Mouse (Mus musculus) forebrain, embryonic 16.5 days (tissue): ENCODE data around the gene Setd6. TPM values are rescaled to one million over a fixed set of nuclear protein-coding genes. Genes with fewer than 3 reads are reported as not detected.

Experiments
- ATAC-seq: fragments of 200-750 bp; cut with Nextera tagmentation; 2 replicates; pipeline ENCODE4 v1.8.0; 2017; ENCODE audit warnings: mild to moderate bottlenecking, moderate library complexity
- H3K27ac ChIP-seq: fragments of 300-500 bp; sonication (generic); 2 replicates; pipeline ENCODE4 v1.5.1; 2014; ENCODE audit warnings: low read length, control low read depth
- H3K27me3 ChIP-seq: fragments of 300-500 bp; sonication (generic); replicated peaks from 2 replicates; pipeline ENCODE4 v1.6.1; 2014; ENCODE audit warnings: low read length; ENCODE audit not compliant: control insufficient read depth, insufficient read depth
- H3K36me3 ChIP-seq: fragments of 300-500 bp; sonication (generic); 2 replicates; pipeline ENCODE4 v1.6.1; 2014; ENCODE audit not compliant: control insufficient read depth, insufficient read depth
- H3K4me1 ChIP-seq: fragments of 300-500 bp; sonication (generic); replicated peaks from 2 replicates; pipeline ENCODE4 v1.6.1; 2014; ENCODE audit warnings: low read length; ENCODE audit not compliant: control insufficient read depth, insufficient read depth
- H3K4me2 ChIP-seq: fragments of 300-500 bp; sonication (generic); 2 replicates; pipeline ENCODE4 v1.6.1; 2014; ENCODE audit warnings: mild to moderate bottlenecking, low read length, control low read depth
- H3K4me3 ChIP-seq: fragments of 300-500 bp; sonication (generic); replicated peaks from 2 replicates; pipeline ENCODE4 v1.5.1; 2014; ENCODE audit warnings: mild to moderate bottlenecking, low read length, control low read depth
- H3K9ac ChIP-seq: fragments of 300-500 bp; sonication (generic); replicated peaks from 2 replicates; pipeline ENCODE4 v1.6.1; 2014; ENCODE audit warnings: low read depth, low read length, control low read depth
- H3K9me3 ChIP-seq: fragments of 300-500 bp; sonication (generic); 2 replicates; pipeline ENCODE4 v1.6.1; 2016; ENCODE audit warnings: low read length; ENCODE audit not compliant: control insufficient read depth
- WGBS: fragments of 180-500 bp; shearing (Covaris S2); extraction: QIAGEN DNeasy Blood & Tissue Kit; methylation state at CpG from one replicate; pipeline ENCODE4 v1.1.7; 2014; 5-methylcytosine and 5-hydroxymethylcytosine counted together
- polyA plus RNA-seq: library from polyadenylated mRNA; unstranded; fragments of >200 nt; fragmentation: Nextera tagmentation; extraction: Ambion mirVana; gene quantifications from 2 replicates; pipeline ENCODE4 v1.2.1, GENCODE M21; 2015

The Setd6 gene
- polyA plus RNA-seq = 28.1 and 31.2 TPM in 2 replicates

DNA sequence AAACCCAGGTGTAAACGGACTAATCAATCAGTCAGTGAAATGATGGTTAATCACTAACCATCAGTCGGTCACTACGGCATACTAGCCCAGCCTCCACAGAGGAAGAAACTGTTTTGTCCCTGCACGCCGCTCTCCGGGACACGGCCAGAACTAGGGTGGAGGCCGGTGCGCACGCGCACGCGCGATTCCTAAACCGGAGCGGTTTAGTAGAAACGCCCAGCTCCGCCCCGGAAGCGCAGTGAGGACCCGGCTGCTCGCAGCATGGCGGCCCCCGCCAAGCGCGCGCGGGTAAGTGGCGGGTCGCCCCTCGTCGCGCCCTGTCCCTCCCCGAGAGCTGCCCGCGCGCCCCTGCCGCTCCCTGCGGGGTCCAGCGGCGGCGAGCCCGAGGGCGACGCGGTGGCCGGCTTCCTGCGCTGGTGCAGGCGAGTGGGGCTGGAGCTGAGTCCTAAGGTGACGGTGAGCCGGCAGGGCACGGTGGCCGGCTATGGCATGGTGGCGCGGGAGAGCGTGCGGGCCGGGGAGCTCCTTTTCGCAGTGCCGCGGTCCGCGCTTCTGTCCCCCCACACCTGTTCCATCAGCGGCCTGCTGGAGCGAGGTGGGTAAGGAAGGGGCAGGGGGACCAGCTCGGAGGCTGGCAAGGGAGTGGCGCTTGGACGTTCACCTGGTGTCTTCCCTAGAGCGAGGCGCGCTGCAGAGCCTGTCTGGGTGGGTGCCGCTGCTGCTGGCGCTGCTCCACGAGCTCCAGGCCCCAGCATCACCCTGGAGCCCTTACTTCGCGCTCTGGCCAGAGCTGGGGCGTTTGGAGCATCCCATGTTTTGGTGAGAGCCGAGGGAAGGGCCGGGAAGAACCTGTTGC is at the start of gene Setd6:
Gene Setd6, plus strand, starts transcription at position 206 of the 856 bp plus-strand sequence.
- peaks cover 15% of the 10 kb centered on the region for H3K4me1 ChIP-seq
- H3K9me3 ChIP-seq = no peaks in the 10 kb centered on the region
- H3K4me2 ChIP-seq = peak within 1 kb of the TSS; percentile 95
- H3K9ac ChIP-seq = peak within 1 kb of the TSS; percentile 76
- under 1% methylated on average over 73 of the region's 79 CpGs for WGBS
- peak within 1 kb of the TSS; percentile 46 for H3K27ac ChIP-seq
- H3K4me3 ChIP-seq = peak within 1 kb of the TSS; percentile 76
- H3K27me3 ChIP-seq = no peaks in the 10 kb centered on the region
- ATAC-seq = peak; percentile 93
- H3K36me3 ChIP-seq = peaks cover 10% of the 10 kb centered on the region

DNA sequence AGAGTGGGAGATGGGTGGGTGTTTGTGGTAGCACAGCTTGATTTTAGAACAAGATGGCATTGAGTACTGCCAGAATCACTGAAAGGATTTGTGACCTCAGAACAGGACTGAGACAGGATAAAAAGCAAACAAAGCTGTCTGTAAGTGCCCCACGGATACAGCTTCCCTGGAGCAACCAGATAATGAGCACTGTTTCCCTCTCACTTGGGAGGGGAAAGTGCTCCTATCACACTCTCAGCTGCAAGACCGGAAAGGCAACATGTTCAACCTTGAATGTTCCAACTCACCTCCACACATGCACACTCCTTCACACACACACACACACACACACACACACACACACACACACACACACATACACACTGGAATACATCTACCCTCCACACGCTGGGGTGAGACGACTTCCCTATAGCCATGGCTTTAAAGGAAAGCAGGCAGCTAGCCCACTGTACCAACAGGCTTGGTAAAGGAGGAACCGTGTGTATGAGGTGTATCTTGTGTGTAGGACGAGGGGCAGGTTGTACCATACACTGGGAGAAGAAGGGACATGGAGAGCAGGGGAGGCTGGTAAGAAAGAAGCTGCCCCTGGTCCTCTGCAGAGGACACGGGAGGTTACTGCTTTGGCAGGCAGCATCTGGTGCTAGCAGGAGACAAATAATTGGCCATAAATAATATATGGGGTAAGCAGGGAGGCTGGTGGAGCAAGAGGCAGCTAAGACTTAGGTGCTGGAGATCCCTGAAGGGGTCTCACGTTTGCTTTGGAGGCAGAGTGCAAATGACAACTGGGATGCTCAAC is 47.3 kb upstream of the Setd6 start:
- Histone ChIP-seq H3K4me3 (no peak overlapping the region), H3K9me3 (no peaks in the 10 kb centered on the region), H3K9ac (no peak overlapping the region), H3K4me1 (no peaks in the 10 kb centered on the region), H3K4me2 (no peak overlapping the region), H3K27ac (no peak overlapping the region), H3K36me3 (no peaks in the 10 kb centered on the region), H3K27me3 (no peaks in the 10 kb centered on the region)
- 59% methylated on average over 8 of the region's 8 CpGs for WGBS
- ATAC-seq = no peak

DNA sequence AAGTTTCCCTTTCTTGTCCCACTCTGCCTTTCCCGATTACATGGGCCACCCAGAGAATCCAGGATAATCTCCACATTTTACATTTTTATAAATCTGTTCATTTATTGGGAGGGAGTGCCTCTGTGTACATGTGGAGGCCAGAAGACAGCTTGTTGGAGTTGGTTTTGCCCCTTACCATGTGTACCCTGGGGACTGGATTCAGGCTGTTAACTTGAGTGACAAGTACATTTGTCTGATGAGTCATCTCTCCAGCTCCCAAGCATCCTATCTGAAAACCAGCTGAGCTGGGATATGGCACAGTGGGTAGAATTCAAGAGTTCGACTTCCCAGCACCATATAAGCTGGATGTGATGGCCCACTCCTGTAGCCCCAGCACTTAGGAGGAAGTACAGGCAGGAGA is 45.7 kb upstream of the Setd6 start:
- no peak for ATAC-seq
- Histone ChIP-seq H3K4me2 (no peak overlapping the region), H3K27me3 (no peaks in the 10 kb centered on the region), H3K9ac (no peak overlapping the region), H3K27ac (no peak overlapping the region), H3K4me3 (no peak overlapping the region), H3K4me1 (no peaks in the 10 kb centered on the region), H3K9me3 (no peaks in the 10 kb centered on the region), H3K36me3 (no peaks in the 10 kb centered on the region)
- 85% methylated on average over 2 of the region's 2 CpGs for WGBS

DNA sequence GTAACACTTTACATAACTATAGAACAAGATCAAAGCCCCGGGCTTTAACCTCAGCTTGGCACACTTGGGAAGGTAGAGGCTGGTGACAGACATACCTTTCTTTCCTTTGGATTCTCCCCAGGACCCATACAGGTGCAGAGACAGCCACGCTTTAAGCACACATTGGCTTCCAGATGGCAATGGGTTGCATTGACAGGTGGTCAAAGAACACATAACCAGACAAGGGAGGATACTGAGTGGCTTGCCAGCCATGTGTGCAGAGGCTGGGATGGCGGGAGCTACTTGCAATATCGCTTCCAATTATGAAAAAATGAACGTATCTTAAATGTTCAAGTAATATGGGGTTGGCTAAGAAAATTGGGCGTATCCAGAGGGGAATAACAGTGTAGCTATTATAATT is 43.8 kb upstream of the Setd6 start:
- H3K36me3 ChIP-seq = no peaks in the 10 kb centered on the region
- peaks cover 5% of the 10 kb centered on the region; the same call in 1 of the 2 replicates for H3K27me3 ChIP-seq
- H3K4me1 ChIP-seq = no peaks in the 10 kb centered on the region
- no peaks in the 10 kb centered on the region for H3K9me3 ChIP-seq
- WGBS = 74% methylated on average over 6 of the region's 6 CpGs
- no peak for ATAC-seq
- no peak overlapping the region for H3K9ac ChIP-seq
- no peak overlapping the region for H3K4me2 ChIP-seq
- no peak overlapping the region for H3K4me3 ChIP-seq
- H3K27ac ChIP-seq = no peak overlapping the region

DNA sequence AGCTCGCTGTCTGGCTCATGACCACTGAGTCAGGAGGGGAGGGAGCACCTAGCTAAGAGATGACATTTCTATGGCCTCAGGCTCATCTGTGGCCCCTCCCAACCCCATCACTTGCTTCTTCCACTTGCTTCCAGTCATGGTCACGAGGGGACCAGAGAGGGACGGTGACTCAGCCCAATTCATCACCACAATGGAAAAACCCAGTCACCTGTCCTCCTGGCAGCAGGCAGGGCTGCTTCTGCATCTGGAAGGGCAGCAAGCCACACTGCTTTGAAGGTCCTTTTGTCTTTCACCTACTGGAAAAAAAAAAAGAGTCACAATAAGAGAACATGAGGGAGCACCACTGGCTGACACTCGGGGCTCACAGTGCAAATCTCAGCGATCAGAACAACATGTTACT is 42.9 kb upstream of the Setd6 start:
- Histone ChIP-seq H3K36me3 (no peaks in the 10 kb centered on the region), H3K27me3 (peaks cover 5% of the 10 kb centered on the region; the same call in 1 of the 2 replicates), H3K4me3 (no peak overlapping the region), H3K4me2 (no peak overlapping the region), H3K27ac (no peak overlapping the region), H3K4me1 (no peaks in the 10 kb centered on the region), H3K9me3 (no peaks in the 10 kb centered on the region), H3K9ac (no peak overlapping the region)
- ATAC-seq = no peak
- 73% methylated on average over 5 of the region's 5 CpGs for WGBS

DNA sequence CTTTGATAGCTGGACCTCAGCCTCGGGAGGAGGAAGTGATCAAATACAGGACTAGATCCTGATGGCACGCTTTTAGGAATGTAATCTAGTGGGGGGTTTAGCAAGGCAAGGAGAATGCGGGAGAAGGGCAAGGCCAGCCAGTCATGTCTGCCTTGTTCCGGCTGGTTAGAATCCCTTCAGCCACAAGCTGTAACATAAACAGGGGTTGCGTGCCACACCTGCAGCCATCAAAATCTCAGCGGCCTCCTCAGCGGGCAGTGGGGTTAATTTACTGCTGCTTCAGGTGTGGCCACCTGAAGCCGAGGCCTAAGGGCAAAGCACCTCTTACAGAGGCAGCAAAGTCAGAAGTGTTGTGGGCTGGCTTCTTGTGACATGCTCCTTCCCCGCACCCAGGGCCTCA is 39.0 kb upstream of the Setd6 start, which contains the start of gene Ndrg4:
Gene Ndrg4, plus strand, starts transcription at position 350 of the 400 bp plus-strand sequence.
- ATAC-seq = no peak
- Histone ChIP-seq H3K4me2 (peak within 1 kb of the TSS; percentile 72), H3K27ac (peak within 1 kb of the TSS; percentile 63), H3K27me3 (peaks cover 7% of the 10 kb centered on the region; the same call in 1 of the 2 replicates), H3K9me3 (no peaks in the 10 kb centered on the region), H3K9ac (peak within 1 kb of the TSS; percentile 81), H3K4me1 (peaks cover 14% of the 10 kb centered on the region), H3K4me3 (peak within 1 kb of the TSS; percentile 82), H3K36me3 (no peaks in the 10 kb centered on the region)
- WGBS = 58% methylated on average over 9 of the region's 9 CpGs

DNA sequence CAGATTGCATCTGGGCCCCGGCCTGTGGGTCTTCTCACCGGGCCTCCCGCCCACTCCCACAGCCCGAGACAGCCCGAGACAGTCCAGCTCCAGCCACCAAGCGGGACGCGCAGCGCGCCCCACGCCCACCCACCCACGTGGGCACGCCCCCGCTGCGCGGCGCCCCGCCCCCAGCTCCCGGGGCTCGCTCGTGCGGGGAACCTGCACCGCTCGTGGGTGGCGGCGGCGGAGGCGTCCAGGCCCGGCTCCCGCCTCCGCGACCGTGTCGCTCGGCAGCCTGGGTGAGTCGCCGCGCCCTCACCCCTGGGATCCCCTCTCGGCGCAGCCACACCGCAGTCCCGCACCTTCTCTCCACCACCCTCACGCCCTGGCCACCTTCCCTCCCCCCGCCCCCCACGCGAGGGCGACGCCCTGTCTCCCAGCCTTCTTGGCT is 38.1 kb upstream of the Setd6 start:
- under 1% methylated on average over 42 of the region's 48 CpGs for whole genome bisulfite sequencing
- ATAC-seq = peak; percentile 72
- peaks cover 14% of the 10 kb centered on the region for H3K4me1 ChIP-seq
- H3K9ac ChIP-seq = peak overlapping the region; percentile 81
- H3K4me2 ChIP-seq = peak overlapping the region; percentile 72
- peak overlapping the region; percentile 82 for H3K4me3 ChIP-seq
- peaks cover 7% of the 10 kb centered on the region; the same call in 1 of the 2 replicates for H3K27me3 ChIP-seq
- H3K9me3 ChIP-seq = no peaks in the 10 kb centered on the region
- no peaks in the 10 kb centered on the region for H3K36me3 ChIP-seq
- H3K27ac ChIP-seq = peak overlapping the region; percentile 63

DNA sequence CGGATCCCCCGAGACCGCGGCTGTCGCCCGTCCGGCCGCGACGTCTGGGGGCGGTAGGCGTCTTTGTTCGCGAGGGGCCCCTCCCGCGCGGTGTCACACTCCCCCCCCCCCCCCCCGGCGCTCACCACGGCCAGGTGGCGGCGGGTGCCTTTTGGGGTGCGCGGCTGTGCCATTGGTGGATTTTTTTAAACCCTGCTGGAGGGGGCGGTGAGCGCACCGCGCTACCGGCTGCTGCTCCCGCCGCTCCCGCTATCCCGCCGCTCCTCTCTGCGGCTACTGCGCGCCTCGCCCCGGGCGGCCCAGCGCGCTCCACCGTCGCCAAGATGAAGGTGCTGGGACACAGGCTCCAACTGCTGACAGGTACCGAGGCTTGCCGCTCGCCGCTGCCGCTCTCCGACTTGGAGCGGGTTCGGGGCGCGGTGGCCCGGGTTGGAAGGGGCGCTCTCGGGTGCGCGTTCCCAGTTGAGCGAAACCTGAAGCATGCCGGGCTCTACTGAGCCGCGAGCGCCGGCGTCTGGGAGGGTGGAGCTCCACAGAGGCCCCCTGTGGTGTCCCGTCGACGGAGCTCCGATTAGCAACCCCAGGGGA is 37.6 kb upstream of the Setd6 start:
- H3K9ac ChIP-seq = peak overlapping the region; percentile 81
- peak overlapping the region; percentile 82 for H3K4me3 ChIP-seq
- no peaks in the 10 kb centered on the region for H3K9me3 ChIP-seq
- peak; percentile 78 for ATAC-seq
- H3K27me3 ChIP-seq = peaks cover 7% of the 10 kb centered on the region; the same call in 1 of the 2 replicates
- WGBS = under 1% methylated on average over 55 of the region's 70 CpGs
- H3K36me3 ChIP-seq = no peaks in the 10 kb centered on the region
- H3K4me1 ChIP-seq = peaks cover 14% of the 10 kb centered on the region
- peak overlapping the region; percentile 72 for H3K4me2 ChIP-seq
- H3K27ac ChIP-seq = peak overlapping the region; percentile 63
